16 mouse cellular contexts compared by ENCODE assay signal in the genomic region with DNA sequence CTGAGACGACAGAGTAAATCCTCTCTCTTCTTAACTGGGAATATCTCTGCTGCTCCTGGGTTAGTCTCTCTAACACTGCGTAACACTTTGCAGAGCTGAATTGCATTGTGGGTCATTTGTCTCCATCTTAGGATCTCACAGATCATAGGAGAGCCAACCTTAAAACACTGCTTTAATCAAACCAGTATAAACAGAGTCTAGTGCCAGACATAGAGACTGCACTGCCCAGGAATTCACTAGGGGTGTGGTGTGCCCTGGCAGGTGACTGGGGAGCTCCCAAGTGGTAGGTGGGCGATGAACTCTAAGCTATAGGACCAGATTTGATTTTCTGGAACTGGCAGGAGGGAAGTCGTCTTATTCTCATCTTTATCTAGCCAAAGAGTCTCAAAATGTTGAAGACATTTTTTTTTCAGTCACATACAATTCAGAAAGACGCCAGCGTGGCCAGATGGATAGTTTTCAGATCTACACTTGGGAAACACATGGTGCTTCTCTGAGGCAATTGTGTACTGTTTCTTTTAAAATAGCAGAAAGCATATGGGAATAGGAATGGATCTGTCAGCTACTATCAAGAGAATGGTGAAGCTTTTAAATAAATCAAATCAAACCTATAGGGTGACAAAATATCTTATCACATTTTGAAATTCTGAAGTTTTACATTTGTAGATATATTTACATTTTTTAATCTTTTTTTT.
DNase-seq lines count a peak whose midpoint lies in the region; ATAC-seq lines count a peak whose summit lies in the region.
"Had no signal": no experiment of that assay in that cellular context is flagged by ENCODE, and none has a peak within 500 bp of the region (broad histone marks: within the 10 kb centered on the region; RNA-seq: fewer than 3 reads in every experiment).

No protein-coding gene starts in this region.

- ATAC-seq in heart, embryonic 11.5 days (replicated peaks; ENCODE audit: insufficient number of reproducible peaks, low FRiP score, low TSS enrichment), result no peak

- H3K4me3 ChIP-seq in heart, embryonic 11.5 days (ENCODE audit: low read depth, low read length), result no peak overlapping the region
- H3K4me3 ChIP-seq: hindbrain, embryonic 15.5 days; neural tube, embryonic 13.5 days had no signal

- H3K36me3 ChIP-seq in heart, embryonic 11.5 days (ENCODE audit: control insufficient read depth, insufficient read depth, low read length), result no peaks in the 10 kb centered on the region
- H3K36me3 ChIP-seq: hindbrain, embryonic 15.5 days; neural tube, embryonic 13.5 days had no signal

- H3K9me3 ChIP-seq in heart, embryonic 11.5 days (replicated peaks; ENCODE audit: control insufficient read depth, low read length), result 0 out of 2 replicates have a peak, but pooled peaks cover 3% of the 10 kb centered on the region
- H3K9me3 ChIP-seq: hindbrain, embryonic 15.5 days had no signal

- peak; percentile 55 for DNase-seq in heart, adult 11 months
- peak; percentile 91 for DNase-seq in brain, adult 2 months (ENCODE audit: low read depth, low spot score)
- peak; percentile 68 for DNase-seq in cerebellum, adult 9-10 months
- peak; percentile 49 to 64 for DNase-seq in left cerebral cortex, postnatal 14 days (ENCODE audit: low spot score in 2 of 2)
- DNase-seq in frontal cortex, postnatal 25 days (ENCODE audit: low spot score in 2 of 2), result no peak
- no peak for DNase-seq in adrenal gland, postnatal 25 days
- DNase-seq in adrenal gland, postnatal 10 days, result no peak
- DNase-seq: heart, adult 18-20 months; heart, postnatal 14 days; kidney, adult 8-10 months; liver; lung, embryonic 14.5 days; thymus, adult 2 months had no signal

- intact Hi-C loops in left cerebral cortex, postnatal 14 days (cut with DNase I), result no loop called here

- H3K27me3 ChIP-seq in heart, embryonic 11.5 days (ENCODE audit: control insufficient read depth, insufficient read depth, low read length), result no peaks in the 10 kb centered on the region
- H3K27me3 ChIP-seq: hindbrain, embryonic 15.5 days; neural tube, embryonic 13.5 days had no signal

- no peak overlapping the region for H3K9ac ChIP-seq in heart, embryonic 11.5 days (ENCODE audit: low read depth, low read length)
- H3K9ac ChIP-seq: hindbrain, embryonic 15.5 days; lung, embryonic 14.5 days; neural tube, embryonic 13.5 days had no signal

- H3K27ac ChIP-seq in heart, embryonic 11.5 days (ENCODE audit: low read depth, low read length), result no peak overlapping the region
- H3K27ac ChIP-seq: hindbrain, embryonic 15.5 days; neural tube, embryonic 13.5 days had no signal

- no peaks in the 10 kb centered on the region for H3K4me1 ChIP-seq in heart, embryonic 11.5 days (ENCODE audit: control insufficient read depth, insufficient read depth, low read length)
- H3K4me1 ChIP-seq: hindbrain, embryonic 15.5 days; neural tube, embryonic 13.5 days had no signal

- H3K4me2 ChIP-seq in heart, embryonic 11.5 days, result no peak overlapping the region
- H3K4me2 ChIP-seq: hindbrain, embryonic 15.5 days; lung, embryonic 14.5 days; neural tube, embryonic 13.5 days had no signal

- 80% methylated on average over 6 of the region's 6 CpGs for WGBS in heart, embryonic 11.5 days (ENCODE audit: insufficient replicate concordance)

Comparison
In these comparisons a context has a peak if more than half of its experiments do, and no peak if none do; other contexts are left out.
1. DNase-seq: peak in heart, adult 11 months (single experiment), brain, adult 2 months (single experiment), cerebellum, adult 9-10 months (single experiment) and left cerebral cortex, postnatal 14 days (2 of 2); none in frontal cortex, postnatal 25 days (0 of 2), adrenal gland, postnatal 25 days (single experiment) and adrenal gland, postnatal 10 days (single experiment).